Mouse (Mus musculus) Patski (cell line): Measurements from ENCODE around the gene Snrk. TPM values are rescaled to one million over a fixed set of nuclear protein-coding genes. Genes with fewer than 3 reads are reported as not detected.

ENCODE experiments used
- ATAC-seq: fragments of 100-300 bp; one replicate; pipeline ENCODE4 v1.8.0; 2021
- CTCF ChIA-PET: fragments of 350-600 bp; sonication (Branson Sonifier 250); formaldehyde crosslinking; loops from one replicate; lab custom pipeline; 2022; ENCODE audit warnings: inconsistent platforms; lab: Charles Lee
- POLR2A ChIA-PET: fragments of 350-600 bp; sonication (Branson Sonifier 250); formaldehyde crosslinking; loops from one replicate; lab custom pipeline; 2022; ENCODE audit warnings: antibody characterized with exemption, inconsistent platforms; lab: Charles Lee
- DNase-seq: peaks from one replicate; pipeline ENCODE4 v3.0.0-alpha.2; 2011; ENCODE audit warnings: low read depth, low spot score
- H3K27me3 ChIP-seq: fragments of 371-371 bp; one replicate; pipeline ENCODE4 v1.5.1; 2021
- CTCF ChIP-seq: fragments of 100-300 bp; IDR thresholded peaks from one replicate; pipeline ENCODE4 v1.5.1; 2021
- in situ Hi-C: fragments of 300-500 bp; cut with MboI; formaldehyde crosslinking; loops from 3 replicates; pipeline ENCODE4 v1.11.1; 2018; ENCODE audit warnings: low pct_unique_long_range_greater_than_20kb, mixed read lengths
- polyA plus RNA-seq: library from polyadenylated mRNA; unstranded; gene quantifications from one replicate; pipeline ENCODE4 v1.2.3, GENCODE M21; 2021

The Snrk gene
- polyA plus RNA-seq, 1 experiment from 2014 or later, result 28.1 TPM

DNA sequence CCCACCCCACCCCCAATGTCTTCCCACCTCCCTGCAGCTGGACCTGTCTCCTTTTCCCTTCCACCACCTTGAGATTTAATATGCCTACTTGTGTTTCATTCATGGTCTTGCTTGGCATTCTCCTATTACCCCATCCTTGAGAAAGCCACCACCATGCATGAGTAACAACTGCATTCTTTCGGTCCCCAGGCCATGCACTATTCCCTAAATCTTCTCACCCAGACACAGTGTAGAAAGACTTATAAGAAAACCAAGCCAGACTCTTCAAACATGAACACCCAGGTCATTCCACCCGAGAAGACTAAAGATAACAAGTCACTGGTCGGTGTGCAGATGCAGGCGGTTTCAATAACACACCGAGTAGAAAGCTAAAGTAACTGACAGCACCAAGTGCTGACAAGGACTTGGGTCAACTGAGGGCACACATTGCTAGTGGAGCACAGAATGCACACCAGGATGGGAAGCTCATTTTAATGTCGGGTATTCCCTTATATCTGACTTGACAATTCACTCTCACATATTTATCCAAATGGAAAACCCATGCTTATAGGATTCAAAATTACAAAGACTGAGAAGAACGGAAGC is 100.0 kb downstream of the Snrk start:
- no peak for TF ChIP-seq CTCF
- no peak for DNase-seq
- ChIA-PET POLR2A (no interaction called here), CTCF (no interaction called here)
- ATAC-seq, result no peak
- in situ Hi-C loops, result no loop called here
- no peaks in the 10 kb centered on the region for H3K27me3 ChIP-seq

Other genes starting within 250 kb of the Snrk start
- not detected for gene Ackr2, start 218.9 kb upstream of the Snrk start, polyA plus RNA-seq
- gene Cyp8b1, start 201.0 kb upstream of the Snrk start, polyA plus RNA-seq, result not detected
- gene Fam198a, start 166.3 kb upstream of the Snrk start, polyA plus RNA-seq, result 0.23 TPM
- gene Pomgnt2, start 120.2 kb upstream of the Snrk start, polyA plus RNA-seq, result 20.8 TPM
- gene Ano10, start 177.2 kb downstream of the Snrk start, polyA plus RNA-seq, result 62.6 TPM
- 33.9 TPM for gene Abhd5, start 234.3 kb downstream of the Snrk start, polyA plus RNA-seq